Mouse (Mus musculus) lung, adult 2 months (tissue): ENCODE data around the gene Ndufaf8. TPM values are rescaled to one million over a fixed set of nuclear protein-coding genes. Genes with fewer than 3 reads are reported as not detected.

Source experiments
- DNase-seq: peaks from one replicate; pipeline ENCODE4 v3.0.0; 2022
- H3K4me1 ChIP-seq: fragments of 200-500 bp; 2 replicates; pipeline ENCODE4 v1.6.1; 2011; ENCODE audit warnings: low read length; ENCODE audit not compliant: control insufficient read depth, insufficient read depth
- H3K4me3 ChIP-seq: fragments of 200-500 bp; replicated peaks from 2 replicates; pipeline ENCODE3; 2011; ENCODE audit warnings: low read depth, mild to moderate bottlenecking, control low read depth, low read length; ENCODE audit errors: extremely low read depth
- CTCF ChIP-seq: fragments of 200-500 bp; IDR thresholded peaks from 2 replicates; pipeline ENCODE4 v1.5.1; 2011; ENCODE audit warnings: mild to moderate bottlenecking, low read length, control low read depth; ENCODE audit not compliant: insufficient read depth
- POLR2A ChIP-seq: fragments of 200-500 bp; IDR thresholded peaks from 2 replicates; pipeline ENCODE4 v1.6.1; 2011; ENCODE audit warnings: low read depth, mild to moderate bottlenecking, control low read depth, low read length, borderline replicate concordance; ENCODE audit errors: extremely low read depth
- WGBS: fragments of 180-500 bp; shearing (Covaris S2); methylation state at CpG from one replicate; pipeline ENCODE4 v1.1.7; 2018; 5-methylcytosine and 5-hydroxymethylcytosine counted together
- polyA plus RNA-seq: library from polyadenylated mRNA; depleted of rRNA; stranded (reverse); fragments of >200 nt; gene quantifications from 2 replicates; pipeline ENCODE4 v1.2.3, GENCODE M21; 2012

Ndufaf8 gene
- polyA plus RNA-seq, 1 experiment = 41.3 TPM

DNA sequence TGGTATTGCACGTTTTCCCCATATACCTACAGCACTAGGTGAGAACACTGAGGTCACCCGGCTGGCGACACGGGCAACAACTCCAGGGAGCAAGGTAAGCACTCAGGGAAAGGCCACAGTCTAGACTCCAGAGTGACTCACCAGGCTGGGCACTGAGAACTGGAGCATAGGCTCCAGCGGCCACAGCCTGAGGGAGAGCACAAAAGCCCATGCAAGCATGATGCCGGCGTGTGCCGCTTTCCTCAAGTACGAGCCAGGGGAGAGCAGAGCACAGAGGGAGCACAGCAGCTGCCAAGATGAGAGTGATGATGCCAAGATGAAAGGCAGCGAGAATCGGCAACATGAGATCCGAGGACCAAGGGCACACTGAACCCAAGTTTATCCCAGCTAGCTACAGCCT, 23.4 kb downstream of the Ndufaf8 start:
- no peaks in the 10 kb centered on the region for H3K4me1 ChIP-seq
- no peak for DNase-seq
- 81% methylated on average over 12 of the region's 12 CpGs for WGBS
- TF ChIP-seq POLR2A (no peak), CTCF (no peak)
- H3K4me3 ChIP-seq = no peak overlapping the region

DNA sequence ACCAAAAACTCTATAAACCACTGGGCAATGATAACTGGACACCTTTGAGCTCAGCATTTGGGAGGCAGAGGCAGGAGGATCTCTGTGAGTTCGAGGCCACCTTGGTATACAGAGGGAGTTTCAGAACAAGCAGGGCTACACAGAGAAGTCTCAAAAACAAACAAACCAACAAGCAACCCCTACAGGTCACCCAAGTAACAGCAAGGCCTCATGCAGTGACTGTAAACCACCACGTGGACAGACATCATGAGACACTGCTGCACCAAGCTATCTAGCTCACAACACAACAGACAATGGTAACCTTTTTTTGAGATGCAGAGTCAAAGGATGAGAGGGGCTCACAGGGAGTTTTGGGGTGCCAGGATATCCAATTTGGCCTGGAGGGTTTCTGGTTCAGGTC, 28.1 kb downstream of the Ndufaf8 start:
- no peak for TF ChIP-seq CTCF
- TF ChIP-seq POLR2A = no peak
- DNase-seq = no peak
- Histone ChIP-seq H3K4me1 (no peaks in the 10 kb centered on the region), H3K4me3 (no peak overlapping the region)
- 90% methylated on average over 2 of the region's 2 CpGs for WGBS

GRCm38 (mm10) chr11:120129281-120129680, 30.6 kb downstream of the Ndufaf8 start:
- Histone ChIP-seq H3K4me3 (no peak overlapping the region), H3K4me1 (no peaks in the 10 kb centered on the region)
- DNase-seq = no peak
- WGBS = 87% methylated on average over 7 of the region's 7 CpGs
- TF ChIP-seq POLR2A (no peak), CTCF (no peak)

GRCm38 (mm10) chr11:120134148-120134547, 35.4 kb downstream of the Ndufaf8 start:
- H3K4me1 ChIP-seq = peaks cover 14% of the 10 kb centered on the region
- DNase-seq = no peak
- TF ChIP-seq CTCF = no peak
- no peak for TF ChIP-seq POLR2A
- WGBS = 64% methylated on average over 5 of the region's 5 CpGs
- H3K4me3 ChIP-seq = no peak overlapping the region

DNA sequence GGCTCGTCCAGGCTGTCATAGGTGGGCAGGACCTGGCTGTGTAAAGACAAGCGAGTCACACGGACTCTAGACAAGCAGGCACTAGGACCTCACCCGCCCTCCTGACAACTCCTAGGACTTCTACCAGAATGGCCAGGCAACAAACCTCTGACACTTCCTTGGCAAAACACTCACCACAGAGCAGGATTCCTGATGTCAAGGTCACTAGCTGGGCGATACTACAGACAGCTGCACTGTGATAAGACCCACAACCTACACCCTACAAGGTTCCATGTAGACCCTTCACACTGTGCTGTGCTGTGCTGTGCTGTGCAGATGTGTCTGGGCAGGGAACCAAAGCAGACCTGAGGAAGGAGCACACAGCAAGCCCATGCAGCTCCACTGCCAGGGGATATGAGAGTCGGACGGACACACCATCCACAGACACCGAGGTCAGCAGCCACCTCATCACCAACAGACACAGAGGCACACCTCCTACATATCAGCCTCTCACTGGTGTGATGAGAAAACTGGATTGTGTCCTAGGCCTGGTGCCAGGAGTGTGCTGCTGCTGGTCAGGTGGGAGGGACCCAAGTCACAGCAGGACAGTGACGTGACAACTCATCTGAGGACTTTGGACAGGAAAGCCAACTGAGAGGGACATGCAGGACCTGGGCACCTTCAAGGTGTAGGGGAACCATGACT, 36.3 kb downstream of the Ndufaf8 start:
- DNase-seq = no peak
- 76% methylated on average over 9 of the region's 9 CpGs for WGBS
- TF ChIP-seq CTCF (no peak), POLR2A (no peak)
- no peak overlapping the region for H3K4me3 ChIP-seq
- peaks cover 14% of the 10 kb centered on the region for H3K4me1 ChIP-seq

DNA sequence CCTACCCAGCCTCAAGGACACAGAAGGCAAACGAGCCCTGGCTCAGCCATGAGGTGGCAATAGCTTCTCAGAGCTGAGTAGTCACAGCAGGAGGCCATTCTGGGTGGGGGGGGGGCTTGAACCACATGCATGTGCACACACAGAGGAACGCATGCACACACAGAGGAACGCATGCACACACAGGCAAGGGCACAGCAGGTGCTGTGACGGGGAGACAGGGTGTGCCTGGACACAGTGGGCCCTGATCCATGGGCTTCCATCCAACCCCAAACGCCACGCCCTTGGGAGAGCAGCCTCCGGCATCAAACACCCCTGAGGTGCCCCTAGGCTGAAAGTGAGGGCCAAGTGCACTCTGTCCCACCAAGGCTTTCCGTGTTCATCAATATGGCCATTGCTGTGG, 37.5 kb downstream of the Ndufaf8 start:
- DNase-seq = no peak
- 65% methylated on average over 8 of the region's 8 CpGs for WGBS
- TF ChIP-seq POLR2A (no peak), CTCF (no peak)
- peaks cover 14% of the 10 kb centered on the region for H3K4me1 ChIP-seq
- no peak overlapping the region for H3K4me3 ChIP-seq

DNA sequence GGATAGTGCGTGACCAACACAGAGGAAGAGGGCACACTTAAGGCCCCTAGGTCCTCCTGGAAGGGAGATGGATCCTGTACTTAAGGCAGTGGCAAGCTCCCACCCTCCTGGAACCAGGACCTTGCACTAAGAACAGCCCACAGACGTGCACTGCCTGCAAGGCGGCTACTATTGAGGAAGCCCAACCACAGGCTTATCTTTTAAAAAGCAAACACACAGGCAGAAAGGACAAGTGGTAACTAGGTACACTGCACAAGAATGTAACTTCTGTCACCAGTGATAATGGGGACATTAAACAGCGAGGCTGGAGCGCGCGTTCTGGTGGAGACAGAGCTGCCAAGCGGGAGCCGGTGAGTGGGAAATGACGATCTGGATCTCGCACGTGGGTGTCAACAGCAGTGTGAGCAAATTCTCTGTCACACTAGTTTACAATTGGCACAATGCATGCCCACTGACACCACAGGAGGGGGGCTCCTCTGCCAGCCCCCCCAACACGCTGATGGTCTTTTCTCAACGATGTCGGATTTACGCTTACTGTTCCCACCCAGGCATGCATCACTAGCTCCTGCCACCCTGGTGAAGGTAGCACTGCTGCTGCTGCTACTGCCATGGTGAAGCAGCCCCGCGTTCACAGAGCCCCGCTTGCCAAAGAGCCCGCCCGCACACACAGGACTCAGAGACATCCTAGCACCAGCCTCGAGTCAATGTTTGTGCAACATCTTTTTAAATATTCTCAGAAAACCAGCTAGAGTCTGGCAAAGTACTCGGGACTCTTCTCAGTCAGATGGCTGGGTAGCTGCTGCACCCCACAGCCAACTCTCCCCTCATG, 38.3 kb downstream of the Ndufaf8 start:
- TF ChIP-seq POLR2A (no peak), CTCF (no peak)
- 68% methylated on average over 23 of the region's 23 CpGs for WGBS
- Histone ChIP-seq H3K4me1 (peaks cover 14% of the 10 kb centered on the region), H3K4me3 (no peak overlapping the region)
- no peak for DNase-seq

- H3K4me3 ChIP-seq = no peak overlapping the region
- WGBS = 68% methylated on average over 5 of the region's 5 CpGs
- TF ChIP-seq CTCF (no peak), POLR2A (no peak)
- H3K4me1 ChIP-seq = peaks cover 17% of the 10 kb centered on the region
- no peak for DNase-seq
Measured at GRCm38 (mm10) chr11:120137625-120138004, 38.9 kb downstream of the Ndufaf8 start.

- Histone ChIP-seq H3K4me1 (peaks cover 24% of the 10 kb centered on the region), H3K4me3 (no peak overlapping the region)
- 75% methylated on average over 10 of the region's 10 CpGs for WGBS
- no peak for TF ChIP-seq POLR2A
- no peak for TF ChIP-seq CTCF
- no peak for DNase-seq
Measured at GRCm38 (mm10) chr11:120139309-120139731, 40.6 kb downstream of the Ndufaf8 start.
